In genomic region chr1:72711684-72712083, GRCm38 (mm10) we compare ENCODE assay signal across 8 mouse cellular contexts. TPM values are rescaled to one million over a fixed set of nuclear protein-coding genes. Genes with fewer than 3 reads are reported as not detected.
A peak's percentile ranks its signal among the peaks of the same experiment; 100 is the strongest.
DNase-seq lines count a peak whose midpoint lies in the region; ATAC-seq and TF ChIP-seq lines count a peak whose summit lies in the region.

No protein-coding gene starts in this region.

- H3K4me2 ChIP-seq in heart, embryonic 11.5 days, result peak overlapping the region; percentile 83
- H3K4me2 ChIP-seq in limb, embryonic 13.5 days (replicated peaks), result peak overlapping the region; percentile 87

- no peaks in the 10 kb centered on the region for H3K9me3 ChIP-seq in heart, embryonic 11.5 days (replicated peaks; ENCODE audit: control insufficient read depth, low read length)
- H3K9me3 ChIP-seq in ES-Bruce4 (replicated peaks; ENCODE audit: control insufficient read depth, insufficient read depth, low read length, poor library complexity, severe bottlenecking), result no peaks in the 10 kb centered on the region
- H3K9me3 ChIP-seq in erythroblast, embryonic 14.5 days (ENCODE audit: control insufficient read depth, low read length), result no peaks in the 10 kb centered on the region
- no peaks in the 10 kb centered on the region for H3K9me3 ChIP-seq in limb, embryonic 13.5 days

- peak overlapping the region; percentile 88 for H3K27ac ChIP-seq in heart, embryonic 11.5 days (ENCODE audit: low read depth, low read length)
- peak overlapping the region; percentile 78 for H3K27ac ChIP-seq in ES-Bruce4 (ENCODE audit: insufficient read depth, low read length)
- H3K27ac ChIP-seq in limb, embryonic 13.5 days, result peak overlapping the region; percentile 93
- H3K27ac ChIP-seq in olfactory bulb, adult 2 months (ENCODE audit: insufficient read depth, low read depth, low read length), result no peak overlapping the region

- 2% methylated on average over 17 of the region's 17 CpGs for WGBS in heart, embryonic 11.5 days (ENCODE audit: insufficient replicate concordance)
- WGBS in limb, embryonic 13.5 days, result 3% methylated on average over 17 of the region's 17 CpGs
- under 1% methylated on average over 17 of the region's 17 CpGs for WGBS in olfactory bulb, adult 2 months

- DNase-seq in heart, adult 11 months, result no peak
- DNase-seq in urinary bladder, adult 2 months (ENCODE audit: low spot score), result no peak
- DNase-seq in cerebellum, adult 11-12 months, result no peak

- TF ChIP-seq CTCF in ES-Bruce4 (IDR thresholded peaks at IDR 0.05; ENCODE audit: low read depth, low read length), result no peak
- no peak for TF ChIP-seq CTCF in olfactory bulb, adult 2 months (IDR thresholded peaks at IDR 0.05; ENCODE audit: insufficient read depth, low read depth, low read length)

- H3K4me3 ChIP-seq in heart, embryonic 11.5 days (ENCODE audit: low read depth, low read length), result peak overlapping the region; percentile 81
- peak overlapping the region; percentile 100 for H3K4me3 ChIP-seq in ES-Bruce4 (ENCODE audit: low read depth, low read length)
- H3K4me3 ChIP-seq in erythroblast, embryonic 14.5 days (replicated peaks), result peak overlapping the region; percentile 70
- peak overlapping the region; percentile 77 for H3K4me3 ChIP-seq in limb, embryonic 13.5 days
- H3K4me3 ChIP-seq in olfactory bulb, adult 2 months (ENCODE audit: insufficient read depth, low read depth, low read length), result peak overlapping the region; percentile 72

- H3K27me3 ChIP-seq in heart, embryonic 11.5 days (ENCODE audit: control insufficient read depth, insufficient read depth, low read length), result no peaks in the 10 kb centered on the region
- no peaks in the 10 kb centered on the region for H3K27me3 ChIP-seq in ES-Bruce4 (ENCODE audit: control insufficient read depth, insufficient read depth, low read length, poor library complexity, severe bottlenecking)
- H3K27me3 ChIP-seq in erythroblast, embryonic 14.5 days (ENCODE audit: control insufficient read depth), result no peaks in the 10 kb centered on the region
- no peaks in the 10 kb centered on the region for H3K27me3 ChIP-seq in limb, embryonic 13.5 days

- H3K36me3 ChIP-seq in heart, embryonic 11.5 days (ENCODE audit: control insufficient read depth, insufficient read depth, low read length), result peaks cover 15% of the 10 kb centered on the region; the same call in 1 of the 2 replicates
- H3K36me3 ChIP-seq in ES-Bruce4 (ENCODE audit: control insufficient read depth, insufficient read depth, low read length, poor library complexity, severe bottlenecking), result peaks cover 44% of the 10 kb centered on the region
- peaks cover 42% of the 10 kb centered on the region for H3K36me3 ChIP-seq in erythroblast, embryonic 14.5 days (ENCODE audit: control insufficient read depth)
- H3K36me3 ChIP-seq in limb, embryonic 13.5 days, result peaks cover 33% of the 10 kb centered on the region

- no peak; the same call in 1 of the 2 replicates for ATAC-seq in heart, embryonic 11.5 days (replicated peaks; ENCODE audit: insufficient number of reproducible peaks, low FRiP score, low TSS enrichment)
- ATAC-seq in limb, embryonic 13.5 days (ENCODE audit: low FRiP score, low read depth), result no peak

- TF ChIP-seq EP300 in ES-Bruce4 (IDR thresholded peaks at IDR 0.05; ENCODE audit: insufficient read depth, low read depth, low read length), result no peak

- no peak for TF ChIP-seq POLR2A in ES-Bruce4 (IDR thresholded peaks at IDR 0.05; ENCODE audit: insufficient read depth, low read length)
- no peak for TF ChIP-seq POLR2A in olfactory bulb, adult 2 months (IDR thresholded peaks at IDR 0.05; ENCODE audit: insufficient read depth, low read depth, low read length)

- H3K9ac ChIP-seq in heart, embryonic 11.5 days (ENCODE audit: low read depth, low read length), result peak overlapping the region; percentile 95
- peak overlapping the region; percentile 95 for H3K9ac ChIP-seq in ES-Bruce4 (ENCODE audit: low read depth, poor library complexity, severe bottlenecking)
- peak overlapping the region; percentile 93 for H3K9ac ChIP-seq in limb, embryonic 13.5 days

- H3K4me1 ChIP-seq in heart, embryonic 11.5 days (ENCODE audit: control insufficient read depth, insufficient read depth, low read length), result peaks cover 11% of the 10 kb centered on the region
- H3K4me1 ChIP-seq in ES-Bruce4 (ENCODE audit: control insufficient read depth, insufficient read depth, low read length), result peaks cover 2% of the 10 kb centered on the region
- H3K4me1 ChIP-seq in erythroblast, embryonic 14.5 days (ENCODE audit: control insufficient read depth), result peaks cover 26% of the 10 kb centered on the region
- H3K4me1 ChIP-seq in limb, embryonic 13.5 days, result peaks cover 16% of the 10 kb centered on the region
- no peaks in the 10 kb centered on the region for H3K4me1 ChIP-seq in olfactory bulb, adult 2 months (ENCODE audit: control insufficient read depth, insufficient read depth, low read length)

RNA-seq across cellular contexts. Expression of gene Rpl37a, which starts 0.6 kb away (rescaled TPM):
- polyA plus RNA-seq in heart, embryonic 11.5 days (2014; fragmentation: Nextera tagmentation; extraction: Ambion mirVana), result 1,187 and 1,254 TPM in 2 replicates
- polyA plus RNA-seq in ES-Bruce4 (2011; ENCODE audit: insufficient read depth, insufficient read length, low read depth, missing spikeins), result 1,055 and 1,149 TPM in 2 replicates
- 20.1 and 25.7 TPM in 2 replicates for polyA plus RNA-seq in erythroblast, embryonic 14.5 days (2012)
- polyA plus RNA-seq in limb, embryonic 13.5 days (2015; fragmentation: Nextera tagmentation; extraction: Ambion mirVana), result 1,700 and 1,730 TPM in 2 replicates
- not detected in 2 replicates for polyA plus RNA-seq in olfactory bulb, adult 2 months (2012; ENCODE audit: insufficient read depth, insufficient read length, low replicate concordance, missing spikeins)
- polyA plus RNA-seq in urinary bladder, adult 2 months (2012; rRNA removed), result 1,766 and 1,999 TPM in 2 replicates

RNA-seq across cellular contexts. Expression of gene Ankar, which starts 11.3 kb away (rescaled TPM):
- polyA plus RNA-seq in heart, embryonic 11.5 days (2014; fragmentation: Nextera tagmentation; extraction: Ambion mirVana), result not detected in 2 replicates
- not detected in 2 replicates for polyA plus RNA-seq in ES-Bruce4 (2011; ENCODE audit: insufficient read depth, insufficient read length, low read depth, missing spikeins)
- polyA plus RNA-seq in erythroblast, embryonic 14.5 days (2012), result not detected in 2 replicates
- polyA plus RNA-seq in limb, embryonic 13.5 days (2015; fragmentation: Nextera tagmentation; extraction: Ambion mirVana), result not detected in 2 replicates
- not detected in 2 replicates for polyA plus RNA-seq in olfactory bulb, adult 2 months (2012; ENCODE audit: insufficient read depth, insufficient read length, low replicate concordance, missing spikeins)
- polyA plus RNA-seq in urinary bladder, adult 2 months (2012; rRNA removed), result not detected in 2 replicates
